Comparison of ENCODE assay signal across 11 mouse cellular contexts in the genomic region with DNA sequence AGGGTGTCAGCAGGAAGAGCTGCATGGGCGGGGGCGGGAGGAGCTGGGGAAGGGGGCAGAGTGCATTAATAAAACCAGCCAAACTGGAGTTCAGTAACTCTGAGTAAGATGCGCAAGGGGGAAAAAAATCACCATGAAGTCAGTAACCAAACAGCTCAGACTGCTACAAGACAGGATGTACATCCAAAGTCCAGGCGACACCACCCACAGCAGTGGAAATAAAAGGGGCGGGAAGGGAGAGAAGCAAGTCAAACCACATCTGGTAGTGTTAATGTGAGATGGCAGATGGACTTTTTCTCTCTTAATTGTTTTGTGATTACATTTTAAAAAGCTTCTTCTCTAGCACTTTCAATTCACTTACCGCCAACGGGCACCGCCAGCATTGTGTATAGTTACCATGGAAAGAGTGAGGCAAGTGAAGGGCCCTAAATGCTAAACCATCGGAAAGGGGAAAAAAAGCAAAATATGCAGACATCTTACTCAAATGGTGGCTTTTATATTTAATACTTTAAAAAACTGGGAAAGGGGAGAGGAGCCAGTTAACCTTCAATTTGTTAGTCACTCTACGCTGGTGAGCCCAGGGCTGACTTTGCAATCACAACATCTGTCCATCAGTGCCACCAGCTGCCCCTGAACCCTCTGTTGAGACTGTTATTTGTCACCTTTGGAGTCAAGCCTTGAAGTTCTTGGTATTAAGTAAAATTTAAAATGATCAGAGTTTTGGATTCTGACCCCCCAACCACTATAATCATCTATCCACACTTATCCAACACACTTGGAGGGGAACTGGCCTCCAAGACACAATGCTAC. TPM values are rescaled to one million over a fixed set of nuclear protein-coding genes. Genes with fewer than 3 reads are reported as not detected.
DNase-seq lines count a peak whose midpoint lies in the region; ATAC-seq and TF ChIP-seq lines count a peak whose summit lies in the region.
"Had no signal": no experiment of that assay in that cellular context is flagged by ENCODE, and none has a peak within 500 bp of the region (broad histone marks: within the 10 kb centered on the region; RNA-seq: fewer than 3 reads in every experiment).

No protein-coding gene starts in this region.

- H3K4me2 ChIP-seq in hindbrain, embryonic 12.5 days (replicated peaks) = no peak overlapping the region
- H3K4me2 ChIP-seq in hindbrain, embryonic 16.5 days (ENCODE audit: low read length) = no peak overlapping the region
- H3K4me2 ChIP-seq in neural tube, embryonic 11.5 days (ENCODE audit: low read depth) = no peak overlapping the region
- H3K4me2 ChIP-seq in embryonic facial prominence, embryonic 15.5 days (replicated peaks) = no peak overlapping the region
- H3K4me2 ChIP-seq in stomach, postnatal 0 days (replicated peaks; ENCODE audit: low read depth) = no peak overlapping the region

- H3K27me3 ChIP-seq in hindbrain, embryonic 12.5 days = no peaks in the 10 kb centered on the region
- no peaks in the 10 kb centered on the region for H3K27me3 ChIP-seq in hindbrain, embryonic 16.5 days (replicated peaks; ENCODE audit: control insufficient read depth, insufficient read depth, low read length)
- no peaks in the 10 kb centered on the region for H3K27me3 ChIP-seq in neural tube, embryonic 11.5 days (ENCODE audit: control insufficient read depth, insufficient read depth, low read length)
- no peaks in the 10 kb centered on the region for H3K27me3 ChIP-seq in embryonic facial prominence, embryonic 15.5 days
- no peaks in the 10 kb centered on the region for H3K27me3 ChIP-seq in stomach, postnatal 0 days (ENCODE audit: control insufficient read depth, insufficient read depth, low read length)

- H3K36me3 ChIP-seq in hindbrain, embryonic 12.5 days = peaks cover 29% of the 10 kb centered on the region; the same call in 1 of the 2 replicates
- peaks cover 5% of the 10 kb centered on the region; the same call in 1 of the 2 replicates for H3K36me3 ChIP-seq in hindbrain, embryonic 16.5 days (ENCODE audit: control insufficient read depth, insufficient read depth, low read length)
- no peaks in the 10 kb centered on the region for H3K36me3 ChIP-seq in neural tube, embryonic 11.5 days (ENCODE audit: control insufficient read depth, insufficient read depth, low read length)
- H3K36me3 ChIP-seq in embryonic facial prominence, embryonic 15.5 days = peaks cover 20% of the 10 kb centered on the region; the same call in 1 of the 2 replicates
- peaks cover 3% of the 10 kb centered on the region; the same call in 1 of the 2 replicates for H3K36me3 ChIP-seq in stomach, postnatal 0 days (ENCODE audit: control insufficient read depth, insufficient read depth, low read length)
- H3K36me3 ChIP-seq: G1E had no signal

- TF ChIP-seq EP300 in stomach, postnatal 0 days (optimal IDR thresholded peaks at IDR 0.05) = no peak

- H3K9ac ChIP-seq in hindbrain, embryonic 12.5 days = no peak overlapping the region
- H3K9ac ChIP-seq in hindbrain, embryonic 16.5 days (ENCODE audit: low read depth, low read length) = no peak overlapping the region
- no peak overlapping the region for H3K9ac ChIP-seq in neural tube, embryonic 11.5 days (ENCODE audit: low read length)
- no peak overlapping the region for H3K9ac ChIP-seq in embryonic facial prominence, embryonic 15.5 days
- H3K9ac ChIP-seq in stomach, postnatal 0 days (ENCODE audit: low read length) = no peak overlapping the region

- peaks cover 16% of the 10 kb centered on the region for H3K4me1 ChIP-seq in hindbrain, embryonic 12.5 days
- no peaks in the 10 kb centered on the region; the same call in 1 of the 2 replicates for H3K4me1 ChIP-seq in hindbrain, embryonic 16.5 days (ENCODE audit: control insufficient read depth, insufficient read depth, low read depth, low read length)
- no peaks in the 10 kb centered on the region for H3K4me1 ChIP-seq in neural tube, embryonic 11.5 days (ENCODE audit: control insufficient read depth, insufficient read depth, low read length)
- H3K4me1 ChIP-seq in embryonic facial prominence, embryonic 15.5 days = peaks cover 10% of the 10 kb centered on the region
- 0 out of 2 replicates have a peak, but pooled peaks cover 2% of the 10 kb centered on the region for H3K4me1 ChIP-seq in stomach, postnatal 0 days (replicated peaks; ENCODE audit: control insufficient read depth, insufficient read depth)
- H3K4me1 ChIP-seq: megakaryocyte, embryonic 14.5 days had no signal

- no peak for ATAC-seq in hindbrain, embryonic 12.5 days (ENCODE audit: low FRiP score)
- no peak for ATAC-seq in hindbrain, embryonic 16.5 days
- ATAC-seq in neural tube, embryonic 11.5 days (ENCODE audit: insufficient read depth, low FRiP score, low TSS enrichment) = no peak
- no peak for ATAC-seq in embryonic facial prominence, embryonic 15.5 days (ENCODE audit: insufficient number of reproducible peaks, low FRiP score, low TSS enrichment, low read depth)
- peak; percentile 42; the same call in 1 of the 2 replicates for ATAC-seq in stomach, postnatal 0 days (ENCODE audit: low FRiP score, low TSS enrichment)

- no peaks in the 10 kb centered on the region for H3K9me3 ChIP-seq in hindbrain, embryonic 12.5 days (replicated peaks)
- no peaks in the 10 kb centered on the region for H3K9me3 ChIP-seq in hindbrain, embryonic 16.5 days (ENCODE audit: control insufficient read depth, low read length)
- H3K9me3 ChIP-seq in neural tube, embryonic 11.5 days (ENCODE audit: control insufficient read depth, low read length) = no peaks in the 10 kb centered on the region
- no peaks in the 10 kb centered on the region for H3K9me3 ChIP-seq in embryonic facial prominence, embryonic 15.5 days (replicated peaks)
- no peaks in the 10 kb centered on the region for H3K9me3 ChIP-seq in stomach, postnatal 0 days (ENCODE audit: control insufficient read depth, low read length)
- H3K9me3 ChIP-seq: G1E; megakaryocyte, embryonic 14.5 days had no signal

- 67% methylated on average over 10 of the region's 10 CpGs for WGBS in hindbrain, embryonic 12.5 days
- 54% methylated on average over 10 of the region's 10 CpGs for WGBS in hindbrain, embryonic 16.5 days
- WGBS in neural tube, embryonic 11.5 days = 76% methylated on average over 10 of the region's 10 CpGs
- WGBS in embryonic facial prominence, embryonic 15.5 days = 60% methylated on average over 10 of the region's 10 CpGs
- 50% methylated on average over 10 of the region's 10 CpGs for WGBS in stomach, postnatal 0 days

- DNase-seq in neural tube, embryonic 11.5 days (ENCODE audit: low spot score) = peak; percentile 37
- DNase-seq in neural tube, embryonic 10.5 days (ENCODE audit: extremely low spot score, low spot score) = no peak
- DNase-seq in stomach, postnatal 0 days (ENCODE audit: low spot score) = peak; percentile 27
- DNase-seq in adipocyte (ENCODE audit: low spot score) = no peak
- no peak for DNase-seq in embryo, embryonic 9.5 days (ENCODE audit: extremely low spot score)
- DNase-seq: gastrocnemius, postnatal 25 days had no signal

- peak overlapping the region; percentile 40; the same call in 1 of the 2 replicates for H3K27ac ChIP-seq in hindbrain, embryonic 12.5 days
- H3K27ac ChIP-seq in hindbrain, embryonic 16.5 days (ENCODE audit: low read depth, low read length) = no peak overlapping the region; the same call in 1 of the 2 replicates
- no peak overlapping the region for H3K27ac ChIP-seq in neural tube, embryonic 11.5 days (ENCODE audit: low read depth, low read length)
- H3K27ac ChIP-seq in embryonic facial prominence, embryonic 15.5 days (replicated peaks) = peak overlapping the region; percentile 58
- peak overlapping the region; percentile 72 for H3K27ac ChIP-seq in stomach, postnatal 0 days (replicated peaks)

- no peak for TF ChIP-seq CTCF in stomach, postnatal 0 days (IDR thresholded peaks at IDR 0.05; ENCODE audit: low read depth)

- no peak overlapping the region for H3K4me3 ChIP-seq in hindbrain, embryonic 12.5 days
- no peak overlapping the region for H3K4me3 ChIP-seq in hindbrain, embryonic 16.5 days (ENCODE audit: low read length)
- no peak overlapping the region for H3K4me3 ChIP-seq in neural tube, embryonic 11.5 days (ENCODE audit: low read depth, low read length)
- H3K4me3 ChIP-seq in embryonic facial prominence, embryonic 15.5 days (replicated peaks) = no peak overlapping the region
- H3K4me3 ChIP-seq in stomach, postnatal 0 days (ENCODE audit: low read depth, low read length) = no peak overlapping the region
- H3K4me3 ChIP-seq: megakaryocyte, embryonic 14.5 days had no signal

RNA-seq across cellular contexts. Expression of a gene that starts 54.1 kb away (rescaled TPM):
- polyA plus RNA-seq in hindbrain, embryonic 12.5 days (2016; fragmentation: Nextera tagmentation; extraction: Ambion mirVana) = 0.80 and 2.5 TPM in 2 replicates
- polyA plus RNA-seq in hindbrain, embryonic 16.5 days (2015; fragmentation: Nextera tagmentation; extraction: Ambion mirVana) = 0.71 and 0.81 TPM in 2 replicates
- polyA plus RNA-seq in neural tube, embryonic 11.5 days (2014; fragmentation: Nextera tagmentation; extraction: Ambion mirVana) = 1.8 and 2.0 TPM in 2 replicates
- polyA plus RNA-seq in embryonic facial prominence, embryonic 15.5 days (2015; fragmentation: Nextera tagmentation; extraction: Ambion mirVana) = 5.8 and 6.9 TPM in 2 replicates
- 0.91 and 1.1 TPM in 2 replicates for polyA plus RNA-seq in stomach, postnatal 0 days (2015; fragmentation: Nextera tagmentation; extraction: Ambion mirVana)
- polyA plus RNA-seq: G1E had no signal

Comparison
In these comparisons a context has a peak if more than half of its experiments do, and no peak if none do; other contexts are left out.
1. H3K27ac ChIP-seq: peak in hindbrain, embryonic 12.5 days (single experiment), embryonic facial prominence, embryonic 15.5 days (single experiment) and stomach, postnatal 0 days (single experiment); none in hindbrain, embryonic 16.5 days (single experiment) and neural tube, embryonic 11.5 days (single experiment).
2. DNase-seq: peak in neural tube, embryonic 11.5 days (single experiment) and stomach, postnatal 0 days (single experiment); none in neural tube, embryonic 10.5 days (single experiment), adipocyte (single experiment) and embryo, embryonic 9.5 days (single experiment).